Mouse (Mus musculus) macrophage (primary cell): Measurements from ENCODE around the gene Gpr119. TPM values are rescaled to one million over a fixed set of nuclear protein-coding genes. Genes with fewer than 3 reads are reported as not detected.

Experiments used
- H3K27ac ChIP-seq: fragments of 350-480 bp; formaldehyde crosslinking; 2 replicates; pipeline ENCODE4 v1.9.0; 2021
- H3K36me3 ChIP-seq: fragments of 350-480 bp; formaldehyde crosslinking; 2 replicates; pipeline ENCODE4 v1.9.0; 2021; ENCODE audit errors: inconsistent target
- H3K4me3 ChIP-seq: fragments of 350-480 bp; formaldehyde crosslinking; 2 replicates; pipeline ENCODE4 v1.9.0; 2021; ENCODE audit errors: inconsistent target
- H3K79me2 ChIP-seq: fragments of 350-480 bp; formaldehyde crosslinking; 2 replicates; pipeline ENCODE4 v1.9.0; 2021; ENCODE audit errors: inconsistent target
- WGBS: methylation state at CpG from one replicate; pipeline ENCODE4 v1.1.7; 2026; ENCODE audit warnings: inconsistent platforms; ENCODE audit not compliant: missing documents; 5-methylcytosine and 5-hydroxymethylcytosine counted together
- polyA plus RNA-seq: library from polyadenylated mRNA; stranded (reverse); fragments of 250-400 nt; gene quantifications from 3 replicates; pipeline ENCODE4 v1.2.4, GENCODE M21; 2018; ENCODE audit warnings: inconsistent platforms
- total RNA-seq, 78 experiments: library from RNA; depleted of rRNA; stranded (reverse); fragments of 250-400 nt; gene quantifications; 1 replicate in 9 of 78; 2 replicates in 24 of 78; 3 replicates in 43 of 78; 4 replicates in 2 of 78; pipeline ENCODE4 v1.2.4; 2018; ENCODE audit warnings: inconsistent platforms in 56 of 78

Gene Gpr119
- total RNA-seq (2018; cell fraction: chromatin; rRNA removed) = not detected
- not detected for total RNA-seq (2018; cell fraction: cytosol; rRNA removed)
- not detected for total RNA-seq (2018; cell fraction: nucleus; rRNA removed)
- polyA plus RNA-seq = not detected in 3 replicates

GRCm38 (mm10) chrX:48674171-48674570, at the start of gene Gpr119:
TSS of gene Gpr119 (minus strand) at chrX:48674478.
- H3K79me2 ChIP-seq = no peaks in the 10 kb centered on the region
- no peak within 1 kb of the TSS for H3K4me3 ChIP-seq
- WGBS = 60% methylated on average over 4 of the region's 4 CpGs

GRCm38 (mm10) chrX:48712846-48713245, 38.6 kb upstream of the Gpr119 start:
- 76% methylated on average over 8 of the region's 8 CpGs for WGBS
- Histone ChIP-seq H3K27ac (no peak overlapping the region), H3K4me3 (no peak overlapping the region), H3K36me3 (no peaks in the 10 kb centered on the region), H3K79me2 (no peaks in the 10 kb centered on the region)

More at GRCm38 (mm10) chrX:48674171-48674570, at the start of gene Gpr119:
- Histone ChIP-seq H3K27ac (no peak within 1 kb of the TSS), H3K36me3 (no peaks in the 10 kb centered on the region)

GRCm38 (mm10) chrX:48709701-48710100, 35.4 kb upstream of the Gpr119 start:
- 95% methylated on average over 9 of the region's 10 CpGs for WGBS
- H3K27ac ChIP-seq = no peak overlapping the region

GRCm38 (mm10) chrX:48694864-48695371, 20.6 kb upstream of the Gpr119 start, which contains the start of gene Rbmx2:
TSS of gene Rbmx2 (plus strand) at chrX:48695004.
- H3K36me3 ChIP-seq = no peaks in the 10 kb centered on the region; the same call in 1 of the 2 replicates
- no peak within 1 kb of the TSS for H3K27ac ChIP-seq
- 27% methylated on average over 7 of the region's 42 CpGs for WGBS
- peak within 1 kb of the TSS; percentile 46 for H3K4me3 ChIP-seq
- H3K79me2 ChIP-seq = peaks cover 8% of the 10 kb centered on the region; the same call in 1 of the 2 replicates

More at GRCm38 (mm10) chrX:48709701-48710100, 35.4 kb upstream of the Gpr119 start:
- no peak overlapping the region for H3K4me3 ChIP-seq
- H3K79me2 ChIP-seq = no peaks in the 10 kb centered on the region
- H3K36me3 ChIP-seq = no peaks in the 10 kb centered on the region

- WGBS = 21% methylated on average over 6 of the region's 6 CpGs
These were observed 20.2 kb upstream of the Gpr119 start for GRCm38 (mm10) chrX:48694460-48694859.

GRCm38 (mm10) chrX:48683857-48684256, 9.6 kb upstream of the Gpr119 start:
- WGBS = 84% methylated on average over 4 of the region's 5 CpGs
- Histone ChIP-seq H3K4me3 (no peak overlapping the region), H3K27ac (no peak overlapping the region), H3K79me2 (no peaks in the 10 kb centered on the region), H3K36me3 (no peaks in the 10 kb centered on the region)

More at GRCm38 (mm10) chrX:48694460-48694859, 20.2 kb upstream of the Gpr119 start:
- H3K27ac ChIP-seq = no peak overlapping the region
- peak overlapping the region; percentile 46; the same call in 1 of the 2 replicates for H3K4me3 ChIP-seq
- H3K79me2 ChIP-seq = peaks cover 8% of the 10 kb centered on the region; the same call in 1 of the 2 replicates
- no peaks in the 10 kb centered on the region; the same call in 1 of the 2 replicates for H3K36me3 ChIP-seq

- 9% methylated on average over 3 of the region's 3 CpGs for WGBS
- H3K27ac ChIP-seq = no peak overlapping the region
- no peaks in the 10 kb centered on the region for H3K36me3 ChIP-seq
- H3K4me3 ChIP-seq = no peak overlapping the region
- no peaks in the 10 kb centered on the region for H3K79me2 ChIP-seq
These were observed 9.2 kb upstream of the Gpr119 start for GRCm38 (mm10) chrX:48683451-48683850.

GRCm38 (mm10) chrX:48671714-48672113, 2.6 kb downstream of the Gpr119 start:
- Histone ChIP-seq H3K79me2 (no peaks in the 10 kb centered on the region), H3K4me3 (no peak overlapping the region), H3K36me3 (no peaks in the 10 kb centered on the region), H3K27ac (no peak overlapping the region)
- 38% methylated on average over 3 of the region's 3 CpGs for WGBS

GRCm38 (mm10) chrX:48669588-48669987, 4.7 kb downstream of the Gpr119 start:
- 71% methylated on average over 2 of the region's 3 CpGs for WGBS
- no peaks in the 10 kb centered on the region for H3K79me2 ChIP-seq
- no peaks in the 10 kb centered on the region for H3K36me3 ChIP-seq
- H3K27ac ChIP-seq = no peak overlapping the region
- no peak overlapping the region for H3K4me3 ChIP-seq

- Histone ChIP-seq H3K36me3 (no peaks in the 10 kb centered on the region), H3K4me3 (no peak overlapping the region), H3K79me2 (no peaks in the 10 kb centered on the region), H3K27ac (no peak overlapping the region)
- WGBS = 64% methylated on average over 3 of the region's 6 CpGs
These were observed 7.5 kb downstream of the Gpr119 start for GRCm38 (mm10) chrX:48666807-48667206.

GRCm38 (mm10) chrX:48644122-48644521, 30.2 kb downstream of the Gpr119 start:
- Histone ChIP-seq H3K79me2 (no peaks in the 10 kb centered on the region), H3K36me3 (no peaks in the 10 kb centered on the region), H3K4me3 (no peak overlapping the region), H3K27ac (no peak overlapping the region)
- WGBS = 70% methylated on average over 1 of the region's 2 CpGs

GRCm38 (mm10) chrX:48637032-48637431, 37.2 kb downstream of the Gpr119 start:
- 79% methylated on average over 2 of the region's 2 CpGs for WGBS
- no peak overlapping the region for H3K4me3 ChIP-seq
- no peak overlapping the region for H3K27ac ChIP-seq
- H3K79me2 ChIP-seq = no peaks in the 10 kb centered on the region
- no peaks in the 10 kb centered on the region for H3K36me3 ChIP-seq

GRCm38 (mm10) chrX:48624054-48624420, 50.2 kb downstream of the Gpr119 start:
- Histone ChIP-seq H3K79me2 (no peaks in the 10 kb centered on the region), H3K4me3 (peak overlapping the region; percentile 52), H3K27ac (no peak overlapping the region), H3K36me3 (no peaks in the 10 kb centered on the region)
- 35% methylated on average over 5 of the region's 9 CpGs for WGBS

GRCm38 (mm10) chrX:48623379-48624053, 50.8 kb downstream of the Gpr119 start, which contains the start of gene Slc25a14:
TSS of gene Slc25a14 (plus strand) at chrX:48623413.
- peak within 1 kb of the TSS; percentile 52 for H3K4me3 ChIP-seq
- WGBS = 23% methylated on average over 27 of the region's 38 CpGs
- no peaks in the 10 kb centered on the region for H3K36me3 ChIP-seq
- peak within 1 kb of the TSS; percentile 38 for H3K27ac ChIP-seq
- H3K79me2 ChIP-seq = no peaks in the 10 kb centered on the region

- peak overlapping the region; percentile 38 for H3K27ac ChIP-seq
- no peaks in the 10 kb centered on the region for H3K79me2 ChIP-seq
- no peaks in the 10 kb centered on the region for H3K36me3 ChIP-seq
- H3K4me3 ChIP-seq = peak overlapping the region; percentile 52
- WGBS = 44% methylated on average over 3 of the region's 4 CpGs
These were observed 51.3 kb downstream of the Gpr119 start for GRCm38 (mm10) chrX:48623049-48623378.
